Mouse (Mus musculus): ENCODE data around the gene Taf1b. TPM values are rescaled to one million over a fixed set of nuclear protein-coding genes. Genes with fewer than 3 reads are reported as not detected.

Taf1b gene
- polyA plus RNA-seq, 1 experiment from 2014 or later, result 31.5 TPM

GRCm38 (mm10) chr12:24586193-24586592 is 88.0 kb downstream of the Taf1b start:
- no peak overlapping the region for H3K4me2 ChIP-seq
- 69% methylated on average over 7 of the region's 7 CpGs for WGBS
- TF ChIP-seq CTCF (IDR thresholded peaks at IDR 0.05; ENCODE audit: low read depth), result no peak

GRCm38 (mm10) chr12:24590371-24590770 is 92.2 kb downstream of the Taf1b start:
- Histone ChIP-seq H3K9me3 (ENCODE audit: low read depth, low read length) (no peaks in the 10 kb centered on the region), H3K27me3 (ENCODE audit: insufficient read depth, low read length) (no peaks in the 10 kb centered on the region), H3K9ac (no peak overlapping the region), H3K4me1 (ENCODE audit: insufficient read depth) (peaks cover 7% of the 10 kb centered on the region; the same call in 1 of the 2 replicates), H3K27ac (ENCODE audit: low read depth) (no peak overlapping the region), H3K4me3 (ENCODE audit: low read depth, low read length) (no peak overlapping the region), H3K36me3 (ENCODE audit: insufficient read depth) (no peaks in the 10 kb centered on the region), H3K4me2 (no peak overlapping the region)
- no peak for ATAC-seq (ENCODE audit: insufficient read depth)
- DNase-seq, result no peak
- TF ChIP-seq CTCF (IDR thresholded peaks at IDR 0.05; ENCODE audit: low read depth), result no peak
- WGBS, result 82% methylated on average over 7 of the region's 7 CpGs

More at GRCm38 (mm10) chr12:24586193-24586592, 88.0 kb downstream of the Taf1b start:
- Histone ChIP-seq H3K9ac (no peak overlapping the region), H3K27ac (ENCODE audit: low read depth) (no peak overlapping the region), H3K9me3 (ENCODE audit: low read depth, low read length) (no peaks in the 10 kb centered on the region), H3K27me3 (ENCODE audit: insufficient read depth, low read length) (no peaks in the 10 kb centered on the region), H3K4me3 (ENCODE audit: low read depth, low read length) (no peak overlapping the region), H3K36me3 (ENCODE audit: insufficient read depth) (no peaks in the 10 kb centered on the region), H3K4me1 (ENCODE audit: insufficient read depth) (no peaks in the 10 kb centered on the region)
- ATAC-seq (ENCODE audit: insufficient read depth) (no peak), DNase-seq (no peak)

GRCm38 (mm10) chr12:24592055-24592454 is 93.9 kb downstream of the Taf1b start:
- no peak for TF ChIP-seq CTCF (IDR thresholded peaks at IDR 0.05; ENCODE audit: low read depth)
- ATAC-seq (ENCODE audit: insufficient read depth) (no peak), DNase-seq (no peak)
- Histone ChIP-seq H3K9ac (no peak overlapping the region), H3K36me3 (ENCODE audit: insufficient read depth) (no peaks in the 10 kb centered on the region), H3K4me2 (no peak overlapping the region), H3K4me3 (ENCODE audit: low read depth, low read length) (no peak overlapping the region), H3K9me3 (ENCODE audit: low read depth, low read length) (no peaks in the 10 kb centered on the region), H3K27ac (ENCODE audit: low read depth) (no peak overlapping the region), H3K27me3 (ENCODE audit: insufficient read depth, low read length) (no peaks in the 10 kb centered on the region), H3K4me1 (ENCODE audit: insufficient read depth) (peaks cover 7% of the 10 kb centered on the region; the same call in 1 of the 2 replicates)
- 74% methylated on average over 9 of the region's 9 CpGs for WGBS

- Histone ChIP-seq H3K4me2 (peak overlapping the region; percentile 61), H3K4me1 (ENCODE audit: insufficient read depth) (peaks cover 7% of the 10 kb centered on the region; the same call in 1 of the 2 replicates), H3K27me3 (ENCODE audit: insufficient read depth, low read length) (no peaks in the 10 kb centered on the region), H3K9ac (no peak overlapping the region; the same call in 1 of the 2 replicates), H3K27ac (ENCODE audit: low read depth) (0 out of 2 replicates have a peak overlapping the region, but pooled peaks have one; percentile 50), H3K9me3 (ENCODE audit: low read depth, low read length) (no peaks in the 10 kb centered on the region), H3K4me3 (ENCODE audit: low read depth, low read length) (peak overlapping the region; percentile 22), H3K36me3 (ENCODE audit: insufficient read depth) (no peaks in the 10 kb centered on the region)
- no peak for TF ChIP-seq CTCF (IDR thresholded peaks at IDR 0.05; ENCODE audit: low read depth)
- ATAC-seq (ENCODE audit: insufficient read depth) (peak; percentile 79), DNase-seq (peak; percentile 57)
- WGBS, result 5% methylated on average over 22 of the region's 22 CpGs
Measured at GRCm38 (mm10) chr12:24592956-24593672, 95.0 kb downstream of the Taf1b start.

- no peak overlapping the region for H3K27ac ChIP-seq (ENCODE audit: low read depth)
- no peaks in the 10 kb centered on the region for H3K36me3 ChIP-seq (ENCODE audit: insufficient read depth)
- ATAC-seq (ENCODE audit: insufficient read depth) (no peak), DNase-seq (no peak)
- no peak overlapping the region for H3K9ac ChIP-seq
- no peaks in the 10 kb centered on the region for H3K27me3 ChIP-seq (ENCODE audit: insufficient read depth, low read length)
- H3K4me2 ChIP-seq, result no peak overlapping the region
- 63% methylated on average over 6 of the region's 6 CpGs for WGBS
- H3K4me3 ChIP-seq (ENCODE audit: low read depth, low read length), result no peak overlapping the region
- TF ChIP-seq CTCF (IDR thresholded peaks at IDR 0.05; ENCODE audit: low read depth), result no peak
- peaks cover 7% of the 10 kb centered on the region; the same call in 1 of the 2 replicates for H3K4me1 ChIP-seq (ENCODE audit: insufficient read depth)
- H3K9me3 ChIP-seq (ENCODE audit: low read depth, low read length), result no peaks in the 10 kb centered on the region
Measured at GRCm38 (mm10) chr12:24597376-24597775, 99.2 kb downstream of the Taf1b start.

- no peaks in the 10 kb centered on the region for H3K27me3 ChIP-seq (ENCODE audit: insufficient read depth, low read length)
- WGBS, result 60% methylated on average over 8 of the region's 8 CpGs
- H3K4me2 ChIP-seq, result no peak overlapping the region
- no peak overlapping the region for H3K27ac ChIP-seq (ENCODE audit: low read depth)
- no peaks in the 10 kb centered on the region for H3K4me1 ChIP-seq (ENCODE audit: insufficient read depth)
- H3K36me3 ChIP-seq (ENCODE audit: insufficient read depth), result no peaks in the 10 kb centered on the region
- TF ChIP-seq CTCF (IDR thresholded peaks at IDR 0.05; ENCODE audit: low read depth), result no peak
- H3K9ac ChIP-seq, result no peak overlapping the region
- ATAC-seq (ENCODE audit: insufficient read depth) (no peak), DNase-seq (no peak)
- H3K9me3 ChIP-seq (ENCODE audit: low read depth, low read length), result no peaks in the 10 kb centered on the region
- H3K4me3 ChIP-seq (ENCODE audit: low read depth, low read length), result no peak overlapping the region
Measured at GRCm38 (mm10) chr12:24599366-24599895, 101.3 kb downstream of the Taf1b start.

GRCm38 (mm10) chr12:24600074-24600473 is 101.9 kb downstream of the Taf1b start:
- no peak for TF ChIP-seq CTCF (IDR thresholded peaks at IDR 0.05; ENCODE audit: low read depth)
- no peak overlapping the region for H3K27ac ChIP-seq (ENCODE audit: low read depth)
- WGBS, result 78% methylated on average over 7 of the region's 7 CpGs
- H3K9ac ChIP-seq, result no peak overlapping the region
- no peaks in the 10 kb centered on the region for H3K36me3 ChIP-seq (ENCODE audit: insufficient read depth)
- ATAC-seq (ENCODE audit: insufficient read depth) (no peak), DNase-seq (no peak)
- no peak overlapping the region for H3K4me2 ChIP-seq
- H3K27me3 ChIP-seq (ENCODE audit: insufficient read depth, low read length), result no peaks in the 10 kb centered on the region
- H3K9me3 ChIP-seq (ENCODE audit: low read depth, low read length), result no peaks in the 10 kb centered on the region
- H3K4me3 ChIP-seq (ENCODE audit: low read depth, low read length), result no peak overlapping the region
- H3K4me1 ChIP-seq (ENCODE audit: insufficient read depth), result no peaks in the 10 kb centered on the region

All from lung, embryonic 14.5 days (tissue).